8 mouse cellular contexts compared by ENCODE assay signal in genomic region chr11:119549371-119549811, GRCm38 (mm10). TPM values are rescaled to one million over a fixed set of nuclear protein-coding genes. Genes with fewer than 3 reads are reported as not detected.
DNase-seq lines count a peak whose midpoint lies in the region; ATAC-seq lines count a peak whose summit lies in the region.

No protein-coding gene starts in this region.

- no peak for DNase-seq in kidney, postnatal 14 days
- DNase-seq in forebrain, embryonic 11.5 days (ENCODE audit: low spot score) = peak; percentile 64
- DNase-seq in liver, embryonic 13.5 days = no peak
- DNase-seq in ovary, postnatal 36 days (ENCODE audit: low spot score) = no peak
- DNase-seq in frontal cortex, postnatal 25 days (ENCODE audit: low spot score in 2 of 2) = no peak

- H3K36me3 ChIP-seq in kidney, embryonic 15.5 days = no peaks in the 10 kb centered on the region
- H3K36me3 ChIP-seq in forebrain, embryonic 11.5 days (ENCODE audit: control insufficient read depth, insufficient read depth, low read length) = no peaks in the 10 kb centered on the region
- no peaks in the 10 kb centered on the region for H3K36me3 ChIP-seq in liver, embryonic 13.5 days

- peak overlapping the region; percentile 4; the same call in 1 of the 2 replicates for H3K9ac ChIP-seq in kidney, embryonic 15.5 days
- peak overlapping the region; percentile 30 for H3K9ac ChIP-seq in forebrain, embryonic 11.5 days (ENCODE audit: low read length)
- no peak overlapping the region for H3K9ac ChIP-seq in liver, embryonic 13.5 days

- peak overlapping the region; percentile 57 for H3K4me3 ChIP-seq in kidney, embryonic 15.5 days (replicated peaks)
- H3K4me3 ChIP-seq in brown adipose tissue, adult 24 weeks (ENCODE audit: insufficient read depth, low read depth, low read length) = peak overlapping the region; percentile 7
- H3K4me3 ChIP-seq in forebrain, embryonic 11.5 days (ENCODE audit: low read depth, low read length) = peak overlapping the region; percentile 56
- H3K4me3 ChIP-seq in liver, embryonic 13.5 days (replicated peaks) = peak overlapping the region; percentile 30

- H3K27me3 ChIP-seq in kidney, embryonic 15.5 days = peaks cover 94% of the 10 kb centered on the region
- peaks cover 63% of the 10 kb centered on the region for H3K27me3 ChIP-seq in forebrain, embryonic 11.5 days (ENCODE audit: control insufficient read depth, insufficient read depth, low read length)
- H3K27me3 ChIP-seq in liver, embryonic 13.5 days = peaks cover 95% of the 10 kb centered on the region

- under 1% methylated on average over 43 of the region's 43 CpGs for WGBS in kidney, embryonic 15.5 days
- under 1% methylated on average over 43 of the region's 43 CpGs for WGBS in forebrain, embryonic 11.5 days
- WGBS in liver, embryonic 13.5 days (ENCODE audit: insufficient replicate concordance) = 4% methylated on average over 43 of the region's 43 CpGs

- H3K4me2 ChIP-seq in kidney, embryonic 15.5 days = peak overlapping the region; percentile 99
- H3K4me2 ChIP-seq in forebrain, embryonic 11.5 days (ENCODE audit: low read depth, low read length, severe bottlenecking) = peak overlapping the region; percentile 100
- H3K4me2 ChIP-seq in liver, embryonic 13.5 days = peak overlapping the region; percentile 63

- H3K4me1 ChIP-seq in kidney, embryonic 15.5 days = peaks cover 45% of the 10 kb centered on the region
- H3K4me1 ChIP-seq in brown adipose tissue, adult 24 weeks (ENCODE audit: control insufficient read depth, insufficient read depth, insufficient read length, low read length) = no peaks in the 10 kb centered on the region; the same call in 1 of the 2 replicates
- H3K4me1 ChIP-seq in forebrain, embryonic 11.5 days (replicated peaks; ENCODE audit: control insufficient read depth, insufficient read depth, low read length) = peaks cover 30% of the 10 kb centered on the region
- peaks cover 42% of the 10 kb centered on the region for H3K4me1 ChIP-seq in liver, embryonic 13.5 days (replicated peaks)

- no peaks in the 10 kb centered on the region for H3K9me3 ChIP-seq in kidney, embryonic 15.5 days (replicated peaks)
- no peaks in the 10 kb centered on the region for H3K9me3 ChIP-seq in forebrain, embryonic 11.5 days (ENCODE audit: control insufficient read depth, low read length)
- H3K9me3 ChIP-seq in liver, embryonic 13.5 days (replicated peaks) = no peaks in the 10 kb centered on the region

- H3K27ac ChIP-seq in kidney, embryonic 15.5 days = no peak overlapping the region
- no peak overlapping the region for H3K27ac ChIP-seq in brown adipose tissue, adult 24 weeks (replicated peaks; ENCODE audit: low read depth, low read length)
- H3K27ac ChIP-seq in forebrain, embryonic 11.5 days (ENCODE audit: low read depth, low read length) = no peak overlapping the region
- no peak overlapping the region for H3K27ac ChIP-seq in liver, embryonic 13.5 days

- ATAC-seq in kidney, embryonic 15.5 days (replicated peaks; ENCODE audit: low FRiP score) = no peak
- ATAC-seq in forebrain, embryonic 11.5 days (replicated peaks; ENCODE audit: low FRiP score) = no peak
- no peak for ATAC-seq in liver, embryonic 13.5 days (ENCODE audit: low read depth)
- no peak for ATAC-seq in activated CD4-positive, CD25-positive, alpha-beta regulatory T cell, adult 4 months

RNA-seq across cellular contexts. Expression of gene Nptx1, which starts 1.8 kb away (rescaled TPM):
- polyA plus RNA-seq in kidney, embryonic 15.5 days (2015; fragmentation: Nextera tagmentation; extraction: Ambion mirVana) = 0.63 and 1.1 TPM in 2 replicates
- not detected in 2 replicates for polyA plus RNA-seq in brown adipose tissue, adult 24 weeks (2012; ENCODE audit: insufficient read depth, insufficient read length, missing spikeins)
- 3.2 and 3.3 TPM in 2 replicates for polyA plus RNA-seq in forebrain, embryonic 11.5 days (2014; fragmentation: Nextera tagmentation; extraction: Ambion mirVana)
- polyA plus RNA-seq in liver, embryonic 13.5 days (2015; fragmentation: Nextera tagmentation; extraction: Ambion mirVana) = 0.05 TPM in 1 of 2 replicates, not detected in the other
- not detected for polyA plus RNA-seq in activated CD4-positive, CD25-positive, alpha-beta regulatory T cell, adult 4 months (2017; shearing (Covaris generic))

RNA-seq across cellular contexts. Expression of gene Rptor, which starts 53.3 kb away (rescaled TPM):
- polyA plus RNA-seq in kidney, embryonic 15.5 days (2015; fragmentation: Nextera tagmentation; extraction: Ambion mirVana) = 10.8 and 13.1 TPM in 2 replicates
- 17.4 and 24.5 TPM in 2 replicates for polyA plus RNA-seq in brown adipose tissue, adult 24 weeks (2012; ENCODE audit: insufficient read depth, insufficient read length, missing spikeins)
- 18.6 and 19.2 TPM in 2 replicates for polyA plus RNA-seq in forebrain, embryonic 11.5 days (2014; fragmentation: Nextera tagmentation; extraction: Ambion mirVana)
- 4.9 and 5.1 TPM in 2 replicates for polyA plus RNA-seq in liver, embryonic 13.5 days (2015; fragmentation: Nextera tagmentation; extraction: Ambion mirVana)
- polyA plus RNA-seq in activated CD4-positive, CD25-positive, alpha-beta regulatory T cell, adult 4 months (2017; shearing (Covaris generic)) = 1 to 10 TPM; 6.1 to 6.6 TPM

RNA-seq across cellular contexts. Expression of gene Endov, which starts 58.2 kb away (rescaled TPM):
- polyA plus RNA-seq in kidney, embryonic 15.5 days (2015; fragmentation: Nextera tagmentation; extraction: Ambion mirVana) = 16.3 and 17.0 TPM in 2 replicates
- polyA plus RNA-seq in brown adipose tissue, adult 24 weeks (2012; ENCODE audit: insufficient read depth, insufficient read length, missing spikeins) = 2.1 and 2.5 TPM in 2 replicates
- polyA plus RNA-seq in forebrain, embryonic 11.5 days (2014; fragmentation: Nextera tagmentation; extraction: Ambion mirVana) = 18.4 and 21.0 TPM in 2 replicates
- 7.6 and 7.9 TPM in 2 replicates for polyA plus RNA-seq in liver, embryonic 13.5 days (2015; fragmentation: Nextera tagmentation; extraction: Ambion mirVana)
- polyA plus RNA-seq in activated CD4-positive, CD25-positive, alpha-beta regulatory T cell, adult 4 months (2017; shearing (Covaris generic)) = 10 to 100 TPM; 11.9 to 15.2 TPM

Comparison
In these comparisons a context has a peak if more than half of its experiments do, and no peak if none do; other contexts are left out.
1. H3K4me3 ChIP-seq: peak in every context shown above with its lines; median percentile 57 in kidney, embryonic 15.5 days; 56 in forebrain, embryonic 11.5 days; 30 in liver, embryonic 13.5 days; 7 in brown adipose tissue, adult 24 weeks.